Mouse (Mus musculus) intestine, postnatal 0 days (tissue): ENCODE data around the gene Scg5. TPM values are rescaled to one million over a fixed set of nuclear protein-coding genes. Genes with fewer than 3 reads are reported as not detected.

Experiments used
- ATAC-seq: fragments of 200-750 bp; cut with Nextera tagmentation; 2 replicates; pipeline ENCODE4 v1.8.0; 2017; ENCODE audit warnings: mild to moderate bottlenecking, moderate TSS enrichment, moderate library complexity
- H3K27ac ChIP-seq: fragments of 300-500 bp; sonication (generic); 2 replicates; pipeline ENCODE4 v1.5.1; 2014; ENCODE audit warnings: mild to moderate bottlenecking, low read depth, low read length, moderate library complexity
- H3K27me3 ChIP-seq: fragments of 300-500 bp; sonication (generic); replicated peaks from 2 replicates; pipeline ENCODE4 v1.6.1; 2014; ENCODE audit warnings: low read length, mixed read lengths; ENCODE audit not compliant: control insufficient read depth, insufficient read depth
- H3K36me3 ChIP-seq: fragments of 300-500 bp; sonication (generic); 2 replicates; pipeline ENCODE4 v1.6.1; 2014; ENCODE audit warnings: mild to moderate bottlenecking, moderate library complexity; ENCODE audit not compliant: control insufficient read depth, insufficient read depth
- H3K4me1 ChIP-seq: fragments of 300-500 bp; sonication (generic); replicated peaks from 2 replicates; pipeline ENCODE4 v1.6.1; 2014; ENCODE audit warnings: antibody characterized with exemption, low read length, mixed read lengths; ENCODE audit not compliant: control insufficient read depth, insufficient read depth
- H3K4me2 ChIP-seq: fragments of 300-500 bp; sonication (generic); replicated peaks from 2 replicates; pipeline ENCODE4 v1.6.1; 2014; ENCODE audit warnings: low read depth, mild to moderate bottlenecking, moderate library complexity
- H3K4me3 ChIP-seq: fragments of 300-500 bp; sonication (generic); 2 replicates; pipeline ENCODE4 v1.5.1; 2014; ENCODE audit warnings: low read depth, low read length
- H3K9ac ChIP-seq: fragments of 300-500 bp; sonication (generic); 2 replicates; pipeline ENCODE4 v1.6.1; 2014; ENCODE audit warnings: mild to moderate bottlenecking, low read depth, low read length
- H3K9me3 ChIP-seq: fragments of 300-500 bp; sonication (generic); 2 replicates; pipeline ENCODE4 v1.6.1; 2016; ENCODE audit warnings: mixed run types; ENCODE audit not compliant: control insufficient read depth
- CTCF ChIP-seq: sonication (generic); IDR thresholded peaks from 2 replicates; pipeline ENCODE4 v1.5.1; 2016; ENCODE audit warnings: low read depth, mild to moderate bottlenecking, control low read depth, antibody characterized with exemption, moderate library complexity
- WGBS: fragments of 180-500 bp; shearing (Covaris S2); extraction: QIAGEN DNeasy Blood & Tissue Kit; methylation state at CpG from one replicate; pipeline ENCODE4 v1.1.7; 2014; 5-methylcytosine and 5-hydroxymethylcytosine counted together
- polyA plus RNA-seq: library from polyadenylated mRNA; unstranded; fragments of >200 nt; fragmentation: Nextera tagmentation; extraction: Ambion mirVana; gene quantifications from 2 replicates; pipeline ENCODE4 v1.2.1, GENCODE M21; 2015

Gene Scg5
- polyA plus RNA-seq = 18.0 and 19.5 TPM in 2 replicates

GRCm38 (mm10) chr2:113828943-113829882 lies at the start of gene Scg5:
Gene Scg5 (minus strand): TSS chr2:113829121.
- no peak for TF ChIP-seq CTCF
- Histone ChIP-seq H3K4me2 (peak within 1 kb of the TSS; percentile 57), H3K27ac (no peak within 1 kb of the TSS), H3K4me3 (peak within 1 kb of the TSS; percentile 22), H3K36me3 (peaks cover 16% of the 10 kb centered on the region), H3K27me3 (no peaks in the 10 kb centered on the region), H3K9ac (no peak within 1 kb of the TSS), H3K4me1 (no peaks in the 10 kb centered on the region), H3K9me3 (no peaks in the 10 kb centered on the region)
- 11% methylated on average over 23 of the region's 23 CpGs for WGBS
- ATAC-seq = peak; percentile 82

DNA sequence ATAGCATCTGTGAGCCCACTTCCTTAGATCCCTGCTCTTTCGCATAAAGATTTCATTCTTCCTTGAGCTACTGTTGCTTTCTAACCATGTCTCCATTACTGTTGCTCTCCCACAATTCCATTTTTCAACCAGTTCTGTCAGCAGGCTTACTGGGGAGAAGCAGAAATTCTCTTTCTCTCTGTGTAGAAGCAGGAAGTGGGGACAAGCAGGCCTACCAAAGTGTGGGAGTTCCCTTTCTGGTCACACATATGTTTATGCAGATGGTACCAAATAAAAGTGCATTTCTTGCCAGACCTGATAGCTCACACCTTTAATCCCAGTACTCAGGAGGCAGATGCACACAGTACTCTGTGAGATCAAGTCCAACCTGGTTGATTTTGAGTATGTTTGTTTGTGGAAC lies 41.2 kb upstream of the Scg5 start:
- Histone ChIP-seq H3K4me2 (no peak overlapping the region), H3K36me3 (no peaks in the 10 kb centered on the region), H3K27ac (no peak overlapping the region), H3K9ac (no peak overlapping the region), H3K4me3 (no peak overlapping the region), H3K4me1 (no peaks in the 10 kb centered on the region), H3K27me3 (no peaks in the 10 kb centered on the region), H3K9me3 (no peaks in the 10 kb centered on the region)
- no peak for TF ChIP-seq CTCF
- ATAC-seq = no peak
- WGBS = 89% methylated on average over 1 of the region's 1 CpGs

GRCm38 (mm10) chr2:113868404-113868803 lies 39.5 kb upstream of the Scg5 start:
- Histone ChIP-seq H3K9me3 (no peaks in the 10 kb centered on the region), H3K27me3 (no peaks in the 10 kb centered on the region), H3K4me3 (no peak overlapping the region), H3K4me2 (no peak overlapping the region), H3K4me1 (no peaks in the 10 kb centered on the region), H3K27ac (no peak overlapping the region), H3K36me3 (no peaks in the 10 kb centered on the region), H3K9ac (no peak overlapping the region)
- no peak for ATAC-seq
- TF ChIP-seq CTCF = no peak
- WGBS = 80% methylated on average over 4 of the region's 4 CpGs

DNA sequence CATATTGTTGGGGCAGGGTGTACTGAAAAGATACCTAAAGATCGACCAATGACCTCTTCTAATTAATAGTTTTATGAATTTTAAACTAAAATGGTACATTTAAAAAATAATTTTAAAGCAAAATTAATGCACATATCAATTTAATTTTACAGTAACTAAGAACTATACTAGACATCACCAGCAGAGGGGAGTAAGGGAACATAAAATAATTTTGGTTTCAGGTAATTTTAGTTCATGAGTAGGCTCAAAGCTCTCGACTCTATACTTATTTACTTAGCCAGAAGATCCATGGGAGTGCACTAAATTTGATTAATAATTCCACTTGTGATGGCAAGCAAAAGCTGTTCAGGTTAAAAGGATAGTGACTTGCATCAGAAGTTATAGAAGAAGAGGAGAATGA lies 37.2 kb upstream of the Scg5 start:
- H3K4me1 ChIP-seq = no peaks in the 10 kb centered on the region
- H3K27ac ChIP-seq = no peak overlapping the region
- no peak overlapping the region for H3K4me2 ChIP-seq
- no peaks in the 10 kb centered on the region for H3K27me3 ChIP-seq
- peak; percentile 54 for TF ChIP-seq CTCF
- no peaks in the 10 kb centered on the region for H3K36me3 ChIP-seq
- no peak overlapping the region for H3K9ac ChIP-seq
- no peaks in the 10 kb centered on the region for H3K9me3 ChIP-seq
- no peak overlapping the region for H3K4me3 ChIP-seq
- WGBS = 32% methylated on average over 2 of the region's 2 CpGs
- no peak for ATAC-seq

DNA sequence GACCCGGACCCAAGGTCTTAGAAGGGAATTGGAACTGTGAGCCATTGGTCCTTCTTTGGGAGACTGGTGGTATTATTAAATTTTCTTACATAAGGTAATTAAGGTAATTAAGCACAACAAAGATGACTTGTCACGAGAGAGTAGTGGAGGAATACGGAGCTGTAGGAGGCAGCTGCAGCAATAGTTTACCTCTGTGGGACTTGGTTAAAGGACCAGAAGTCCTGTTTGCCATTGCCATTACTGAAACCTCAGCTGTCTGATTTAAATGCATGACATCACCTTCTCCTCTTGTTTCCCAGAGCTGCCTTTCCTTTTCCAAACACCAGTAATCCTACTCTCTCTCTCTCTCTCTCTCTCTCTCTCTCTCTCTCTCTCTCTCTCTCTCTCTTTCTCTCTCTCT lies 20.2 kb upstream of the Scg5 start:
- H3K4me3 ChIP-seq = peak overlapping the region; percentile 83
- peak overlapping the region; percentile 63 for H3K9ac ChIP-seq
- peak overlapping the region; percentile 83; the same call in 1 of the 2 replicates for H3K27ac ChIP-seq

GRCm38 (mm10) chr2:113848245-113849121 lies 19.6 kb upstream of the Scg5 start, which contains the start of gene Arhgap11a:
Gene Arhgap11a (minus strand): TSS chr2:113848661.
- no peaks in the 10 kb centered on the region for H3K4me1 ChIP-seq
- H3K27me3 ChIP-seq = no peaks in the 10 kb centered on the region
- peak within 1 kb of the TSS; percentile 71 for H3K4me2 ChIP-seq
- H3K9me3 ChIP-seq = no peaks in the 10 kb centered on the region
- peaks cover 11% of the 10 kb centered on the region; the same call in 1 of the 2 replicates for H3K36me3 ChIP-seq
- H3K4me3 ChIP-seq = peak within 1 kb of the TSS; percentile 83
- peak; percentile 99 for ATAC-seq
- peak within 1 kb of the TSS; percentile 63 for H3K9ac ChIP-seq
- TF ChIP-seq CTCF = no peak
- WGBS = under 1% methylated on average over 48 of the region's 48 CpGs
- peak within 1 kb of the TSS; percentile 83 for H3K27ac ChIP-seq

More for the DNA sequence above, 20.2 kb upstream of the Scg5 start:
- Histone ChIP-seq H3K27me3 (no peaks in the 10 kb centered on the region), H3K4me2 (peak overlapping the region; percentile 71), H3K4me1 (no peaks in the 10 kb centered on the region), H3K9me3 (no peaks in the 10 kb centered on the region), H3K36me3 (peaks cover 7% of the 10 kb centered on the region; the same call in 1 of the 2 replicates)
- peak; percentile 23; the same call in 1 of the 2 replicates for ATAC-seq
- no peak for TF ChIP-seq CTCF
- 5% methylated on average over 3 of the region's 3 CpGs for WGBS
